ENCODE assay signal across 8 mouse cellular contexts in genomic region chr8:122699005-122699492, GRCm38 (mm10). TPM values are rescaled to one million over a fixed set of nuclear protein-coding genes. Genes with fewer than 3 reads are reported as not detected.
A peak's percentile ranks its signal among the peaks of the same experiment; 100 is the strongest.
DNase-seq lines count a peak whose midpoint lies in the region; ATAC-seq lines count a peak whose summit lies in the region.

Gene Cbfa2t3, minus strand, starts transcription at chr8:122699109.

- peaks cover 31% of the 10 kb centered on the region for H3K4me1 ChIP-seq in heart, embryonic 11.5 days (ENCODE audit: control insufficient read depth, insufficient read depth, low read length)

- H3K9me3 ChIP-seq in heart, embryonic 11.5 days (replicated peaks; ENCODE audit: control insufficient read depth, low read length), result no peaks in the 10 kb centered on the region

- H3K4me3 ChIP-seq in heart, embryonic 11.5 days (ENCODE audit: low read depth, low read length), result peak within 1 kb of the TSS; percentile 34

- H3K27ac ChIP-seq in heart, embryonic 11.5 days (ENCODE audit: low read depth, low read length), result peak within 1 kb of the TSS; percentile 38; the same call in 1 of the 2 replicates

- peak; percentile 57 for ATAC-seq in common myeloid progenitor, adult 5-6 weeks (replicated peaks; ENCODE audit: low read depth, poor library complexity, severe bottlenecking)
- peak; percentile 62; the same call in 1 of the 2 replicates for ATAC-seq in heart, embryonic 11.5 days (replicated peaks; ENCODE audit: insufficient number of reproducible peaks, low FRiP score, low TSS enrichment)

- H3K4me2 ChIP-seq in heart, embryonic 11.5 days, result peak within 1 kb of the TSS; percentile 63

- H3K27me3 ChIP-seq in heart, embryonic 11.5 days (ENCODE audit: control insufficient read depth, insufficient read depth, low read length), result peaks cover 3% of the 10 kb centered on the region; the same call in 1 of the 2 replicates

- DNase-seq in embryo, embryonic 10 days (ENCODE audit: low spot score), result peak; percentile 26
- no peak for DNase-seq in embryo, embryonic 9.5 days (ENCODE audit: extremely low spot score)
- DNase-seq in kidney, postnatal 14 days, result peak; percentile 70
- peak; percentile 42 to 67 for DNase-seq in lung, postnatal 4 days
- peak; percentile 71 to 77 for DNase-seq in thymus, adult 18-20 months
- DNase-seq in urinary bladder, postnatal 36 days (ENCODE audit: low spot score in 2 of 2), result no peak

- no peaks in the 10 kb centered on the region for H3K36me3 ChIP-seq in heart, embryonic 11.5 days (ENCODE audit: control insufficient read depth, insufficient read depth, low read length)

- WGBS in heart, embryonic 11.5 days (ENCODE audit: insufficient replicate concordance), result 23% methylated on average over 13 of the region's 13 CpGs

- H3K9ac ChIP-seq in heart, embryonic 11.5 days (ENCODE audit: low read depth, low read length), result peak within 1 kb of the TSS; percentile 58; the same call in 1 of the 2 replicates

RNA-seq across cellular contexts. Expression of gene Cbfa2t3, which starts in this region (rescaled TPM):
- total RNA-seq in common myeloid progenitor, adult 5-6 weeks (2017), result 9.0 and 28.2 TPM in 2 replicates
- 5.2 and 5.4 TPM in 2 replicates for polyA plus RNA-seq in heart, embryonic 11.5 days (2014; fragmentation: Nextera tagmentation; extraction: Ambion mirVana)

Comparison
In these comparisons a context has a peak if more than half of its experiments do, and no peak if none do; other contexts are left out.
1. DNase-seq: peak in embryo, embryonic 10 days (single experiment), kidney, postnatal 14 days (single experiment), lung, postnatal 4 days (2 of 2) and thymus, adult 18-20 months (2 of 2); none in embryo, embryonic 9.5 days (single experiment) and urinary bladder, postnatal 36 days (0 of 2).